Mouse (Mus musculus): ENCODE measurements around the gene Ap4b1.
"Not testable (repeated sequence)": the region's sequence is repeated elsewhere in the genome, so short reads cannot be mapped to it uniquely, and the experiment has no call there.

Gene Ap4b1

DNA sequence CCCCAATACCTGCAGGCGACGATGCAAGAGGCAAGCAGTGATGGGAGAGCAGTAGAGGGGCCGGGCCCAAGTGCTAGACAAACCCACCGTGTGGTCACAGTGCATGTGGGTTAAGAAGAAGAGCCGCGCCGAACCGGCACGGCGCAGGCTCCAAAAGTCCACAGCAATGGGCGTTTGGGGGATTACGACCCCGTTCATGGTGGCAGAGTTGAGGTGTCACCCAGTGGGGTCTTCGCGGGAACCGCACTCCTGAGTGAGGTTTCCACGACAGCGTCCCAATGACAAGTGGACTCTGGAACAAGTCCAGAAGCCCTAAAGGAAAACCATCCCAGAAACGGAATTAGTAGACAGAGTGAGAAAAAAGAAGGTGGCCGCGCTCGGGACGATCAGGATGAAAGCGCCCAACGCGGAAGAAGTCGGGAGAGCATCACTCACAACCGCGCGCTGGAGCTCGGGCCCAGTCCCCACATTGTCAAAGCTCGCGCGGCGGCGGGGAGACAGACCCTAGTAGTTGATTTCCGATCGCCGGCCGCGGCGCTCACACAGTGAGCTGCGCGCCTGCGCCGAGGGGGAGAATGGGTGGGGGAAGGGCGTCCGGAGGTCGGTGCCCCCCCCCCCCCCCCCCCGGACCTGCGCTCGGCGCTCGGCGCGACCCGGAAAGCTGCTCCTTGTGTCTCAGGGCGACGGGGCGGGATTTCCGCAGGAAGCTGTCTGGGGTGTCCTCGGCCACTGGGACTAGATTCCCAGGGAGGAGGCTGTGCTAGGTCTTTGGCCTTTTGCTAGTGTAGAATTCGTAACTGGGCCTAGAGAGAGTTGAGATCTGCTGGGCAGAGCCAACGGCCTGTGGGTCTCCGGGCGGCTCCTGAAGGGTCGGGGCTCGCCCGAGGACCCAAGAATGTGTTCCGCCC, at the start of gene Ap4b1, which contains the start of the genes Dclre1b and Gm43064:
Gene Ap4b1 (plus strand): TSS at position 630 of the 908 bp plus-strand sequence.
Gene Dclre1b (minus strand): TSS at position 554 of the 908 bp plus-strand sequence.
Gene Gm43064 (plus strand): TSS at position 683 of the 908 bp plus-strand sequence.
- DNase-seq (ENCODE audit: low spot score in 2 of 2), result peak; percentile 71 to 87

GRCm38 (mm10) chr3:103766789-103767188, 42.5 kb upstream of the Ap4b1 start:
- DNase-seq (ENCODE audit: low spot score in 2 of 2), result no peak

DNA sequence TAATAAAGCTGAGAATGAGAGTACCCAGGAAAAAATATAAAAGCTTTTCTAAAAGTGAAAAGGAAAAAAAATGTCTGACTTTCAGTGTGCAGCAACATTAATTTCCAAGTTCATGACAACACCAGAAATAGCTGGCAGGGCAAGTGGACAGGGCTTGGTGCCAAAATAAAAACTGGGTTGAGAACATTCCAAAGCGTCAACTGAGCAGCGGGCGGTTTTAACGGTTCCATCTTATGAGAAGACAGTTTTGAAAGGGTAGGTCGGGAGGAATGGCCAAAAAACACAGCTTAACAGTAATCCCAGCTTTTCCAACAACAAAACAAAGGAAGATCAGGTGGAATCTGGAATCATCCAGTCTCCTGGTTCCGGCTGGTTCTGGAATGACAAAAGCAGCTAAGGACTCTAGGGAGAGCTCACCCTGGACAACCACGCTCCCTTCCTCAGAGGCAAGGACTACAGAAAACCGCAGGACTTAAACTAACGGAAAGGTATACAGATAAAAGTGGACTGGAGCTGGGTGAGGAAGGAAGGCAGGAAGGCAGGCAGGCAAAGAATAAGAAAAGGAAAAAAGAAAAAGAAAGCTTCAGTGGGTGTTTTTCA, 37.7 kb upstream of the Ap4b1 start:
- peak in 1 of 2 experiments; percentile 23 for DNase-seq (ENCODE audit: low spot score in 2 of 2)

DNA sequence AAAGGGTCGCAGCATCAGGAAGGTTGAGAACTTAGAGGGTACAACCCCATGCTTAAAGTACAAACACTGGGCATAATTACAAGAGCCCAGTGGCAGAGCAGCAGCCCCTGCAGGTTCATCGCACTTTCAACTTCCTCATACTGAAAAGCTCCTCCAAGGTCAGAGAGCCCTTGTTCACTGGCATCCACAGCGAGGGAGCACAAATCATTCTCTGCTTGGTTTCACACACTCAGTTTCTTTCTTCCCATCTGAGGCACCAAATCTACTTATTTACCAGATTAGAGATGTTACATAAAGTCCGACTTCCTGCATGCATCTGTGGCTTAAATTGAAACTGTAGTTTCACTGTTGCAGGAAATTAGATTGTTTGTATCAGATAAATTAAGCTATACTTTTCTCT, 36.5 kb upstream of the Ap4b1 start:
- no peak for DNase-seq (ENCODE audit: low spot score in 2 of 2)

- DNase-seq (ENCODE audit: low spot score in 2 of 2), result no peak
Observed at GRCm38 (mm10) chr3:103773508-103773907, 35.8 kb upstream of the Ap4b1 start.

DNA sequence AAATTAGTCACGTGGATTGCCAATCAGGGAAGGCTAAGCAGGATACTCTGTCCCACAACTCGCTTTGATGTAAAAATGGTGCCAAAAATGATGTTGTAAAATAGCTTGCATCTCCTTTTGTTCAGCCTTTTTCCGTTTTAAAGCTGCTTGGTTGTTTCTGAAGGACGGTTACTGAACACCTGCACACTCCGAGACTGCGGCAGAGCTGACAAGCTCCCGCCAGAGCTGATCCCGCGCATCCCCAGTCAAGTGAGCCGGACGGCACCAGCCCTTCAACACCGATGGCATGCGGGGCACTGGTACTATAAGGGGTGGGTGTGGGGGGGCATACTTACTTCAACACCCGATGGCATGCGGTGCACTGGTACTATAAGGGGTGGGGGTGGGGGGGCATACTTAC, 35.3 kb upstream of the Ap4b1 start:
- no peak for DNase-seq (ENCODE audit: low spot score in 2 of 2)

- no peak for DNase-seq (ENCODE audit: low spot score in 2 of 2)
Observed at GRCm38 (mm10) chr3:103777940-103778339, 31.4 kb upstream of the Ap4b1 start.

- no peak for DNase-seq (ENCODE audit: low spot score in 2 of 2)
Observed at GRCm38 (mm10) chr3:103778660-103779059, 30.7 kb upstream of the Ap4b1 start.

DNA sequence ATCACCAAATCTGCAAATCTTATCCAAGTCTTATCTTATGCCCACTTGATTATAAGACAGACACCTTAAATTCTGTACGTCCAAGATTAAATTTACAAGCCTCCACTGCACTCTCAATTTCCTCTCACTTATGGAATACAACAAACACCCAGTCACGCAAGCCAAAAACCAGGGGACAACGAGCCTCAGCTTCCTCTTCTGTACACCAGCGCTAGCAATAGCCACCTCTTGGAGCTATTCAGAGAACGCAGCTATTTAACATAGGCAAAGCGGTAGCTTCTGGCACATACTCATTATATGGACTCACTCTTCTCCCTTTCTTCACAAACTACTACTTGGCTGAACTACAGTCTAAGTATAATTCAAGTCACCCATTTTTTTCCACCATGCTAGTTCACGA, 30.1 kb upstream of the Ap4b1 start:
- no peak for DNase-seq (ENCODE audit: low spot score in 2 of 2)

DNA sequence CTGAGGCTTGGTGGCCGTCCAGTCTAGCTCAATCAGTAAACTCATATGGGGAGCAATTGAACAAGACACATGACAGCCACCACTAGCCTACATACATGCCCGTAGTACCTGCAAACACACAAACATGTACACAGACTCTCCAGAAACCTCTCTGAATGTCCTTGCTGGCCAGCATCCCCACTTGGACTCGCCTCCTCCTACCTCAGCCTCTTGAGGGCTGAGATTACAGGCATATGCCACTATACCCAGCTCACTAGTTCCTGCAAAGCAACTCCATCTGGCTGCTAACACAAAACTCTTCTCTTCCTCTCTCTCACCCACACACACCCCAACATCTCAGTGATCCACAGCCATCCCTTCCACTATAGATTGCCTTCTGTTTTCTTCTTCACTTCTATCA, 29.0 kb upstream of the Ap4b1 start:
- DNase-seq (ENCODE audit: low spot score in 2 of 2), result no peak

DNA sequence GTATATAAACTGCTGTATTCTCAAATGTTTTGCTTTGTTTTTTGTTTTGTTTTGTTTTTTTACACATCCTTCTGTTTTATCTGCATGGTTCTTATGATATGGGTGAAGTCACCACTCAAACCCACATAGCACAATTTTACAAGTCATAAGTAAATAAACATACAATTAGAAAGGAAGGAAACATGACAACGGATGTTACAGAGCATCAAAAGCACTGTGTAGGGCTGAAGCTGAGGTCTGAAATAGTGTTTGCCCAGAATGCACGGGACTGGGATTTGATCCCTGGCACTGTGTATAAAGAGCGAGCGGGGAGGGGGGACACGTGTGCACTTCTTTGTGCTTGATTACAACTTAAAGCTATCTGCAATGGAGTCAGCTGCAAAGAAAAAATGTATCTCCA, 28.5 kb upstream of the Ap4b1 start:
- DNase-seq (ENCODE audit: low spot score in 2 of 2), result no peak

DNA sequence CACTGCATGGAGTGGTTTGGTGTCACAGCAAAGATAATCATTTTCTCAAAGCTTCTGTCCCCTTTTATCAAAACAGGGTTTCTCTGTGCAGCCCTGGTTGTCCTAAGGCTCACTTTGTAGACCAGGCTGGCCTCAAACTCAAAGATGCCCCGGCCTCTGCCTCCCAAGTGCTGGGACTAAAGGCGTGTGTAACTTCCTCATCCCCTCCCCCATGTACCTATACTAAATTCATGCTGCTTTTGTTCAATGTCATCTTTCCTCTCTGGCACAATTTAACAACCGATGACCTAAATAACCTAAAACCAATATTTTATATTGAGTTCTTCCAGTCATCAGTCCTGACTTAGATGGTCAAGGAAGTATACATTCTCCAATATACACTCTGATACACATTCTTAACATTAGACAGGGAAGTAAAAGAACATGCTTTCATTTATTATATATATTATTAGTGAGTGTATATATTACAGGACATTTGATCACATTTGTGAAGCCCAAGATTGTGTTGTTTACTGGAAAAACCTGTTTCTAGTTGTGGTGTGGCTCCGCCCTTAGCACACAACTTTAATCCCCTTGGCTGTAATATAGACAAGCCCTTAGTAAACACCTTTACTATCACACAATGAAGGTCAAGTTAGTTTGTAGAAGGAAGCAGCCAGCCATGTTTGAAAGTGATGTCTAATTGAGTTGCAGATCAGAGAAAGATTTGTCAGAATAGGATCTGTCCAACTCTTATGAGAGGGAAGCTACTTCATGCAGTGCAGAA, 26.3 kb upstream of the Ap4b1 start:
- no peak for DNase-seq (ENCODE audit: low spot score in 2 of 2)

GRCm38 (mm10) chr3:103787225-103787624, 22.1 kb upstream of the Ap4b1 start:
- no peak for DNase-seq (ENCODE audit: low spot score in 2 of 2)

- DNase-seq (ENCODE audit: low spot score in 2 of 2), result no peak
Observed at GRCm38 (mm10) chr3:103789096-103789495, 20.2 kb upstream of the Ap4b1 start.

DNA sequence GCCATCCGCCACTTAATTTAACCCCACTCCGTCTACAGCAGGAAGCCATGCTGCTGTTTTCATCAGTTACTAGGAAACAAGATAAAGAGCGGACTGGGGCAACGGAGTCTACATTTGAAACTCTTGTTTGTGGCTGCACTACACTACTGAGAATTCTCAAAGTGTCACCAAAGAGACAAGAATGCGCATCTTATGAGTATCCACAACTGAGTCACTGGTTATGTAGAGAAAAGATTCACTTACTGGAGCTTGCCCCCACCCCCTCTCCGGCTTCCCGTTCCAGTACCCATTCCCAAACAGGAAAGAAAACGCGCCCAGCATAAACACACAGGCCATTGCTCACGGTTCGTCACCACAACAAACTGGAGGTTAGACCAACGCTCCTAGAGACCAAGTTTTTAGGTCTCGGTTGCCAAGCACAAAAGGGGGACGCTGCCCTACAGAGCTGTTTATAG, 19.4 kb upstream of the Ap4b1 start:
- DNase-seq (ENCODE audit: low spot score in 2 of 2), result peak in 1 of 2 experiments; percentile 20

DNA sequence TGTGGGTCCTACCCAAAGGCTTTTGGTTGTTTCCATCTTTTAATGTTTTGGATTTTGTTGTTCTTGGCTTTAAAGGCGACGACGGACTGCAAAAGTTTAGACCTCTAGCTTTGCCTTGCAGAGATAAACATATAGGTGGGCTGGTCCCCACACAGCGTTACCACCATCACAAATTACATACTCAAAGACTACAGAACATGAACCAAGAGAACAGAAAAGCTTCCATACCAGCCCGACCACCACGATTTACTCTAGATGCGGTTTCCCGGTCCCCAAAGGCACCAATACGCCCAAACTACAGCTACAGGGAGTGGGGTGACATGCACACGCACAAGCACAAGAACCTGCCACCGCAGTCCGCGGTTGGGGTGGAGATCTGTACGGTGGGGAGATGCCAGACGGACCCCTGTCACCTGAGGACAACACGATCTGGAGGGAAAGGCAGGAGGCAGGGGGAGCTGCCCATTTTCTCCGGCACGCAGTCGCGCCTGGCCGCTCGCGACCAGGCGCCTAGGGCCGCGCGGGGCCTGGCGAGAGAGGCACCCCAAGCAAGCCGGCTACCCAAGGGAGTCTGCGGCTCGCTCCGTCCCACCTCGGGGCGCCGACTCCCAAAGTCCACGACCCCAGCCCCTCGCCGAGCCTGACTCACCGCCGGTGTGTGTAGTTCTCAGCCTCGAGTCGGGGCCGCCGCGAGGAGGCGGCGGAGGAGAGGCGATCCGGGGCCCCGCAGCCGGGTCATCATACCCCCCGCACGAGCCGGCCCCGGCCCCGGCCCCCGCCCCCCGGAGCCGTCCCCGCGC, 18.8 kb upstream of the Ap4b1 start:
- no peak for DNase-seq (ENCODE audit: low spot score in 2 of 2)

- peak; percentile 86 to 91 for DNase-seq (ENCODE audit: low spot score in 2 of 2)
Observed at GRCm38 (mm10) chr3:103791230-103792110, 17.9 kb upstream of the Ap4b1 start, which contains the start of gene Hipk1. Hipk1 (minus strand) TSS chr3:103791563.

GRCm38 (mm10) chr3:103792111-103792406, 17.3 kb upstream of the Ap4b1 start:
- DNase-seq (ENCODE audit: low spot score in 2 of 2), result not testable (repeated sequence)

- no peak for DNase-seq (ENCODE audit: low spot score in 2 of 2)
Observed at GRCm38 (mm10) chr3:103792566-103792965, 16.8 kb upstream of the Ap4b1 start.

DNA sequence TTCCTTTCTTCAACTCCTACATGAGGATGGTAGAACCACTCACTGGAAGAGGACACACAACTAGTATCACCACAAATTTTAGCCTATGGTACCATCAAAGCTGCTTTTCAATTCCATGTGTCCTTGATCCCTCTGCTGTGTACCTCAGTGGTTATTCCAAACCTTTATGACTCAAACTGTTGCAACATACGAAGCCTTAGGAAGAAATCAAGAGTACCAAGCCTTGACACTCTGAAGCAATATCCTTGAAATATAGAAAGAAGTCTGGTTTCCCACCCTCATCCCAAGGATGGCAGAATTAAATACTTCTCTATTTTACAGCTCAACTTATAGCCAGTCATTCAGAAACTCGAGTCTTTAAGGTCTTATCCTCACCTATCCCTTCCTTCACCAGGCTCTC, 12.9 kb upstream of the Ap4b1 start:
- no peak for DNase-seq (ENCODE audit: low spot score in 2 of 2)

Data from cerebellum, postnatal 4 days (tissue).